ENCODE assay signal across 9 mouse cellular contexts in genomic region chr1:183146102-183146735, GRCm38 (mm10).
DNase-seq lines count a peak whose midpoint lies in the region; ATAC-seq lines count a peak whose summit lies in the region.
"Had no signal": no experiment of that assay in that cellular context is flagged by ENCODE, and none has a peak within 500 bp of the region (broad histone marks: within the 10 kb centered on the region; RNA-seq: fewer than 3 reads in every experiment).

No protein-coding gene starts in this region.

- 75% methylated on average over 7 of the region's 7 CpGs for WGBS in lung, embryonic 16.5 days
- WGBS in heart, embryonic 14.5 days, result 53% methylated on average over 7 of the region's 7 CpGs
- 38% methylated on average over 7 of the region's 7 CpGs for WGBS in limb, embryonic 10.5 days
- WGBS in neural tube, embryonic 15.5 days, result 69% methylated on average over 7 of the region's 7 CpGs

- no peaks in the 10 kb centered on the region for H3K36me3 ChIP-seq in lung, embryonic 16.5 days (ENCODE audit: control insufficient read depth, insufficient read depth, low read length)
- no peaks in the 10 kb centered on the region for H3K36me3 ChIP-seq in heart, embryonic 14.5 days (ENCODE audit: control insufficient read depth, insufficient read depth, low read length)
- H3K36me3 ChIP-seq in limb, embryonic 10.5 days, result no peaks in the 10 kb centered on the region
- no peaks in the 10 kb centered on the region for H3K36me3 ChIP-seq in neural tube, embryonic 15.5 days
- H3K36me3 ChIP-seq: forebrain, embryonic 12.5 days had no signal

- DNase-seq in lung, postnatal 25 days (ENCODE audit: low spot score), result no peak
- DNase-seq in limb, embryonic 10.5 days (ENCODE audit: low spot score), result no peak
- DNase-seq in right cerebral cortex, postnatal 25 days, result no peak
- no peak for DNase-seq in cerebellum, adult 18-20 months
- DNase-seq: right cerebral cortex, postnatal 14 days had no signal

- peak overlapping the region; percentile 46 for H3K4me2 ChIP-seq in lung, embryonic 16.5 days (ENCODE audit: low read depth, low read length)
- H3K4me2 ChIP-seq in heart, embryonic 14.5 days (ENCODE audit: low read length), result peak overlapping the region; percentile 47
- H3K4me2 ChIP-seq in neural tube, embryonic 15.5 days, result 0 out of 2 replicates have a peak overlapping the region, but pooled peaks have one; percentile 20

- H3K4me3 ChIP-seq in lung, embryonic 16.5 days (ENCODE audit: low read length), result peak overlapping the region; percentile 30
- H3K4me3 ChIP-seq in heart, embryonic 14.5 days (ENCODE audit: control insufficient read depth in 1 of 2, insufficient read depth in 1 of 2, low read depth in 1 of 2, low read length in 2 of 2), result peak overlapping the region in 1 of 2 experiments; percentile 1; a peak in 1 of 4 replicates
- peak overlapping the region; percentile 52 for H3K4me3 ChIP-seq in limb, embryonic 10.5 days
- no peak overlapping the region for H3K4me3 ChIP-seq in neural tube, embryonic 15.5 days (replicated peaks)
- H3K4me3 ChIP-seq: forebrain, embryonic 12.5 days had no signal

- ATAC-seq in lung, embryonic 16.5 days (ENCODE audit: low read depth), result no peak
- no peak for ATAC-seq in heart, embryonic 14.5 days (ENCODE audit: insufficient number of reproducible peaks, insufficient read depth, low FRiP score, low read depth)
- no peak for ATAC-seq in neural tube, embryonic 15.5 days (ENCODE audit: low FRiP score)

- no peak overlapping the region for H3K27ac ChIP-seq in lung, embryonic 16.5 days (ENCODE audit: low read length)
- H3K27ac ChIP-seq in heart, embryonic 14.5 days (replicated peaks in 1 of 2; ENCODE audit: control insufficient read depth in 1 of 2, insufficient read depth in 1 of 2, low read depth in 2 of 2, low read length in 2 of 2), result 0 out of 4 replicates have a peak overlapping the region, but pooled peaks of 1 of the 2 experiments have one; percentile 14
- peak overlapping the region; percentile 83 for H3K27ac ChIP-seq in limb, embryonic 10.5 days
- no peak overlapping the region for H3K27ac ChIP-seq in neural tube, embryonic 15.5 days (replicated peaks)
- H3K27ac ChIP-seq: forebrain, embryonic 12.5 days had no signal

- no peaks in the 10 kb centered on the region for H3K27me3 ChIP-seq in lung, embryonic 16.5 days (ENCODE audit: control insufficient read depth, insufficient read depth, low read depth, low read length)
- no peaks in the 10 kb centered on the region for H3K27me3 ChIP-seq in heart, embryonic 14.5 days (ENCODE audit: control insufficient read depth, insufficient read depth, low read length)
- H3K27me3 ChIP-seq in limb, embryonic 10.5 days (ENCODE audit: low read depth, poor library complexity, severe bottlenecking), result no peaks in the 10 kb centered on the region
- H3K27me3 ChIP-seq in neural tube, embryonic 15.5 days (replicated peaks), result no peaks in the 10 kb centered on the region
- H3K27me3 ChIP-seq: forebrain, embryonic 12.5 days had no signal

- no peaks in the 10 kb centered on the region for H3K9me3 ChIP-seq in lung, embryonic 16.5 days (ENCODE audit: control insufficient read depth, low read length)
- no peaks in the 10 kb centered on the region for H3K9me3 ChIP-seq in heart, embryonic 14.5 days (ENCODE audit: control insufficient read depth, low read length)
- no peaks in the 10 kb centered on the region for H3K9me3 ChIP-seq in limb, embryonic 10.5 days (replicated peaks)
- no peaks in the 10 kb centered on the region for H3K9me3 ChIP-seq in neural tube, embryonic 15.5 days (replicated peaks)
- H3K9me3 ChIP-seq: forebrain, embryonic 12.5 days had no signal

- H3K9ac ChIP-seq in lung, embryonic 16.5 days (ENCODE audit: low read length), result no peak overlapping the region
- H3K9ac ChIP-seq in heart, embryonic 14.5 days (ENCODE audit: low read length), result peak overlapping the region; percentile 64; the same call in 1 of the 2 replicates
- no peak overlapping the region for H3K9ac ChIP-seq in neural tube, embryonic 15.5 days (replicated peaks)
- H3K9ac ChIP-seq: forebrain, embryonic 12.5 days had no signal

- H3K4me1 ChIP-seq in lung, embryonic 16.5 days (replicated peaks; ENCODE audit: control insufficient read depth, insufficient read depth, low read length), result peaks cover 30% of the 10 kb centered on the region
- H3K4me1 ChIP-seq in heart, embryonic 14.5 days (ENCODE audit: control insufficient read depth in 2 of 2, insufficient read depth in 2 of 2, low read length in 2 of 2), result peaks cover 11 to 33% of the 10 kb centered on the region in 2 experiments
- peaks cover 93% of the 10 kb centered on the region for H3K4me1 ChIP-seq in limb, embryonic 10.5 days
- H3K4me1 ChIP-seq in neural tube, embryonic 15.5 days, result peaks cover 48% of the 10 kb centered on the region
